Mouse (Mus musculus): ENCODE results near the gene Krt25.

The Krt25 gene

DNA sequence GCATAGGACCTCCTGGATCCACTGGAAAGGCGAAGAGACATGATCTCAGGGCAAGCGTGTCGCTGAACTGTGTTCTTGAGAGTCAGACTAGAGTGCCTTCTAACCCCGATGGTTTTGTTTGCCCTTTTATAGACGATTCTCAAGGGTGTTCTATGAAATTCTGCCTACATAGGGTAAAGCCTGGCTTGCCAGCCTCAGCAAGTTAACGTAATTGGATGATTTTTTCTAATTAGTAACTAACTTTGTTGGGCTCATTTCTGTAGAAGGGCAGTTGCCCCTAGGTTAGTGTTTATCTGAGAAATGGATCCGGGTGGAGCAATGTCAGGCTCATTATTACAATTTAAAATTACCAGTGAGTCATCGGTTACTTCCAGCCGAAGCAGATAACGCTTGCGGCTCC lies at the start of gene Krt25:
Gene Krt25 (minus strand): TSS at position 101 of the 400 bp plus-strand sequence.
- DNase-seq = no peak

DNA sequence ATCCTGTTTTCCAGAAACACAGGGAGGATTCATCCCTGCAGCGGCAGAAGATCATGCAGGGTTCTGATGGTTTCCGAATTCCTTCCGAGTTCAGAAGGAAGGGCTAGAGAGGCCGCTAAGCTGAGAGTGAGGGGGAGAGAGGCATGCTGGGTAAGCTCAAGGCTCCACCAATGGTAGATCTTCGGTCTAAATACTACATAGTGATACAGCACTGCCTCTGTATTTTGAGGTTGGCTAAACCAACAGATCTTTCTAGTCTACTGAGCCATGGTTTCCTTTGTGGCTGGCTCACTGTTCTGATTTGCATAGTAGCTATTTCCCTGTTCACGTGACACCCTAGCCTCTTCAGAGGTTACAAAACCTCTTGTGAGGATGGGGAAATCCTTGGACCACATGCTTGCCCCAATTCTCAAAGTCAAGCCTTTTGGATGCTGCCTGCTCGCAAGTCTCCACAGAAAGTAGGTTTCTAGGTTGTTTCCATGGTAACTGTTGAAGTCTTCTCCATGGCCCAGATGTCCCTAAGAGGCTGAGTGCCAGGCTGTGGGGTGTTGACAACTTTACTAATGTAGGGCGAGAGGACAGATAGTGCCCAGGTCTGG lies 47.2 kb upstream of the Krt25 start:
- DNase-seq = peak; percentile 61

DNA sequence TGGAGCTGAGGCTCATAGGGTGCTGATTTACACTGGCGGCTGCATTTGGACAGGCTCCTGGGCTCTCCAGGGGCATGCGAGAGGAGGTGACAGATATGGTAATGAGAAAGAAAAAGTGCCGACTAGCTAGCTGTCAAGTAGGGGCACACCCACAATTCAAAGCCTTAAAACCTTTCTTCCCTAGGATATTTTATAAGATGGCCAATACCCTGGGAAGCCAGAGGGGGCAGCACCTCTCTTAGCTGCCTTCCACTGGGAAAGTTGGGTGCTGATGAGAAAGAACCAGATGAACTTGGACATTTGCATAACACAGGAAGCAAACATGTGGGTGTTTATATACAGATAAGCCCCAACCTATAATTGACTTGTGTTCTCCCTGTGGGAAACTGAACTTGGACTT lies 46.5 kb upstream of the Krt25 start:
- DNase-seq = no peak

DNA sequence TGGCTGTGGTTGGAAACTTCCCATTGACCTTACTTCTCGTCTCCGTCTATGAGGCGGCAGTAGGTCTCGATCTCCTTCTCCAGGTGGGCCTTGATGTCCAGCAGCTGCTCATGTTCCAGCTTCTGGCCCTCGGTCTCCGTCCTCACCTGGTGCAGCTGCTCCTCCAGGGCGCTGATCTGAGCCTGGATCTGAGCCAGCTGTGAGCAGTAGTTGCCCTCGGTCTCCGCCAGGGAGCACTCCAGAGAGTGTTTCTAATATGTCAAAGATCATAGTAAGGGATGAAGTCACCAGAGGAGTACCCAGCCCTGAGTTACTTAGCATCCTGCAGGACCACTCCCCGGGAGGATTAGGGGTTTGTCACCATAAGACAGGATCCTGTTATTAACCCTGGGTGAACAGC lies 44.0 kb upstream of the Krt25 start:
- no peak for DNase-seq

DNA sequence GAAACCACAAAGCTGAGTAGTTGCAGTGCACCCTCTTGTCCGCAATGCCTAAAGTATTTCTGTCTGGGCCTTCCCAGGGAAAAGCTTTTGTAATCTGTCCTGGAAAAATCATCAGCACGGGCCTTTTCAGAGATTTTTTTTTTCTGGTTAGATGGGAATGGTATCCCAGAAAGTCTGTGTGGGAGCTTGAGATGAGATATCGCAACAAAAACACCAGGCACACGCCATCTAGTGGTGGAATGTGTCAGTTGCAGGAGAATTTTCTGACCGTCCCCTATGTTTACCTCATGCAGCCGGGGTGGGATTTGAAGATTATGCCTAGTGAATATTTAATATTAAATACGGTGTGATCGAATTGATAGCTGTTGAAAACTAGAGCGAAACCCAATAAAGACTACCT lies 41.7 kb upstream of the Krt25 start:
- DNase-seq = peak; percentile 44

DNA sequence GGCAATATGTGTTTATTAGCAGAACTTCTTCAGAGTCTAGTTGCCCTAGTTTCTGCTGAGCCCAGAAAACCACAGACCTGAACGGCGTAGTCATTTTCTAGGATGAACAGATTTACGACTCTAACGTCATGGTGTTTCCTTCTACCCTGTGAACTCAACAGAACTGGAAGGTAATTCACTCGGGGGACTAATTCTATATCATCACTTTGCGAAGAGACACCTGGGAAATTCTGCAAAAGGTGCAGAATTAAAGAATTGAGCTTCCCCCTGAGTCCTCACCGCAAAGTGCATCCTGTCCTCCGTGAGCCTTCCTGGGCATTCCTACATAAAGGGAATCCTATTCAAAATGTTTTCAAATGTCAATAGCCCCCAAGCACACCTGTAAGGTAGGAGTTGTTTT lies 38.7 kb upstream of the Krt25 start:
- no peak for DNase-seq

DNA sequence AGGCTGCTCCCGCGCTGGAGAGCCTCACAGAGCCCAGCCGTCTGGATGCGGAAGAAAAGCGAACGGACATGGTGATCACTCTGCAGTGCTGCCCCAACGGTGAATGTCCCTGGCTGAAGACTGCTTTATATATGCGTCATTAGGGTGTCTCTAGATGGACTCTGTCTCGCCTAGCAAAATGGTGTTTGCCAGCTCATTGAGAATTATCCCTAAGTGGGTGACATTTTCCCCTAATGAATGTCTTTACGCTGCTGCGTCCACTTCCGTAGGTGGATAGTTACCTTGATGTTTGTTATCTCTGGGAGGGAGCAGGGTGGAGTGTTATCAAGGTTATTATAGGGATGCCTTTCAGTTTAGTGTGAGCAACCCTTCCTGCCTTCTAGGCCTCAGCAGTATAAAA lies 28.3 kb upstream of the Krt25 start, which contains the start of gene Krt27:
Gene Krt27 (minus strand): TSS at position 101 of the 400 bp plus-strand sequence.
- DNase-seq = no peak

DNA sequence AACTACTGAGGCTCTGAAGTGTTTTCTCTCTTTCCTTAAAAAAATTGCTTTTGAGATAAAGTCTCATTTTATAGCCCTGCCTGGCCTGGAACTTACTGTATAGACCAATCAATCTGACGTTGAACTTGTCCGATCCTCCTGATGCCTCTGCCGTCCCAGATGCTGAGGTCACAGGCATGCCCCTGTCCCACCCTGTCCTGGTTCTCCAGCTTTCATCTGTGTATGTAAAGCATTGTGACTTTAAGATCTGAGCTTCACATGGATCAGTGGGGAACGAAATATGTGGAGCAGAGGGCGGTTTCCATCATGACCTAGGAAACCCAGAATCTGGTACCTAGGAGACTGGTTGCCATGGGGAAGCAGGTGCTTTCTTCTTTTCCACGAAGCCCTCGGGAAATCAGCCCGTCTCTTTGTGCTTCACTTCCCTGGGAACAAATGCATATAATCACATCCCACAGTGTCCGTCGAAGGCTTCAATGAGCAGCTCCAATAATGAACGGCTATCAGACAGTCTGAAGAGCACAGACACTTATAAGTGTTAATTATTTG lies 16.6 kb upstream of the Krt25 start:
- no peak for DNase-seq

DNA sequence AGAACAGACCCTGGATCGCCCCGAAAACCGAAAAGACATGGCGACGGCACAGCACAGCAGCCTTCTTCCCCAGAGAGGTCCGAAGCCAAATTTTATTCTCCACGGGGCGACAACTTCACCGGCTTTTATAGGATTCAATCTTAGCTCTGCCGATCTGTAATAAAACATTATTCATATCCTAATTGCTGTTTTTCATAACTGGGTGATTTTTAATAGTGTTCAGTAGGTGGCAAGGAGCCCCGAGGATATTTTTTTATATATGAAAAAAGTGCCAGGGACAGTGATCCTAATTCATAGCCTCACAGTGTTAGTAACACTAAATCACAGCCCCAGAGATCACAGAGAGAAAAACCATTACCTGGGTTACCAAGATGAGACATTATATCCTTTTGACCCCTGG lies 15.1 kb upstream of the Krt25 start, which contains the start of gene Krt26:
Gene Krt26 (minus strand): TSS at position 101 of the 400 bp plus-strand sequence.
- no peak for DNase-seq

DNA sequence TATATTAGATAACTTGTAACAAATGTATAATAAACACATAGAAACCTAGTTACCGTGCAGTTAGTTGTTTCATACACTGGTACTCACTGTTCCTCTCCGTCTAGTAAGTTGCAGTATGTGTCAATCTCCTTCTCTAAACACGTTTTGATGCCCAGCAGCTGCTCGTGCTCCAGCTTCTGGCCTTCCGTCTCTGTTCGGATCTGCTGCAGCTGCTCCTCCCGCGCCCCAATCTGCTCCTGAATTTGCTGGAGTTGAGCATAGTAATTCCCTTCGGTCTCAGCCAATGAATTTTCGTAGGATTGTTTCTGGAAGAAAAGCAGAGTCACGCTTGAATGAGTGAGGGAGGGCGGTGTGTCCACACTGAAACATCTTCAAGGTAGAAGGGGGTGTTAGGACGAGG lies 10.7 kb upstream of the Krt25 start:
- no peak for DNase-seq

DNA sequence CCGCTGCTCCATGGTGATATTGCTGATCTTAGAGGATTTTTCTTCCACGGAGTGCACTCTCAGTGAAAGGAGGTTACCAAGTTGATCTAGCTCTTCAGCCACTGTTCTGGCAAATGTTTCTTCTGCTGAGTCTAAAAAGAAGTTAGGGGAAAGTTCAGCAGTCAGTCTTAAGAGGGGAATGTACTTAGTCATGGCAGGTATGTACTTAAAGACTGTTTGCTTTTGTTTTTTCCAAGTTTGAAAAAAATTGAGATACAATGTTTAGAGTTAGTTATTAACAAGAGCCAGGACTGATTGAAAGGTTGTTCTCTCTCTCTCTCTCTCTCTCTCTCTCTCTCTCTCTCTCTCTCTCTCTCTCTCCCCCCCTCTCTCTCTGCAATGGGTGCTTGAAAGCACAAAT lies 6.9 kb upstream of the Krt25 start:
- DNase-seq = no peak

DNA sequence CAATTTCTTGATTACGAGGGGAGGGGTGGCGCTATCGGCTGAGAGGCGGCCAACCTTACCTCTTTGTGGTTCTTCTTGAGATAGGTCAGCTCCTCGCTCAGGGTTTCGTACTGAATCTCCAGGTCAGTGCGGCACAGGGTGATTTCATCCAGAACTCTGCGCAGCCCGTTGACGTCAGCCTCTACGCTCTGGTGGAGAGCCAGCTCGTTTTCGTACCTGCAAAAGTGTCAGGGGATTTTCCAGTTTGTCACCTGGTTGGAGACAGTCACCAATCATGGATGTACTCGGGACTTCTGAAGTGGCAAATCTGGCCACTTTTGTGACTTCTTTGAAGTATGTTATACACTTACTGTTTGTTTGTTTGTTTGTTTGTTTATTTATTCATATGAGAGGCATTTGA lies 1.7 kb downstream of the Krt25 start:
- DNase-seq = no peak

DNA sequence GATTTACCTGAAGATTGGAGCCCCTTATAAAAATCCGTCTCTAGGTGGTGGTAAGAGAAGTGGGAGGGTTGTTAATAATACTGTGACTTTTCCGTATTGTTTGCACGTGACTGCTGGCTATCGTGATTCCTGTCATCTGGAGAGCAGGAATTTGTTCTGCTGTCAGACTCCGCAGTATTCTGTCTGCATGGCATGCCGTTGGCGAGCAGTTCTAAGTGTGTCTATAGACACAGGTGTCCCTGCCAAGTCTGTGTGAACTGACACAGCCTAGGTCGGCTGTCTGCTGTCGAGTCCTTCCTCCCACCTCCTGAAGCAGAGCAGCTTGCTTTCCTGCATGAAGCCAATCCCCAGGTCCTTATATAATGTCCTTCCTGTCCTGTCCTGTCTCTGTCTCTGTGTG lies 3.6 kb downstream of the Krt25 start:
- no peak for DNase-seq

DNA sequence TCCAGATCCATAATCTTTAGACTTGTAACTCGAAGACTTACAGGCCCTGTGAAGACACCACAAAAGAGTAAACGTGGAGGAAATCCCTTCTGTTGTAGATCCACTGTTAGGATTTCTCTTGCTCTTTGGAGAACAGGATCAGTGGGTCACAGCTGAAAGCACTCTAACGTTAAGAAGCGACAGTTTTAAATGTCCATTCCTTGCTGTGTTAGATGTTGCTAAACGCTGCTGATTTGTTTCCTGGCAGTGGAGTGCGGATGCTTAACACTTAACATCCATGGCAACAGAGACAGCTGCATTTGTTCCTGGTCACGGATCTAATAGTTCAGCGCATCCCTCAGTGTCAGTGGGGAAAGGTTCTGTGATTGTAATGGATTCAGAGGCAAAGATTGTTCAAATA lies 6.2 kb downstream of the Krt25 start:
- no peak for DNase-seq

DNA sequence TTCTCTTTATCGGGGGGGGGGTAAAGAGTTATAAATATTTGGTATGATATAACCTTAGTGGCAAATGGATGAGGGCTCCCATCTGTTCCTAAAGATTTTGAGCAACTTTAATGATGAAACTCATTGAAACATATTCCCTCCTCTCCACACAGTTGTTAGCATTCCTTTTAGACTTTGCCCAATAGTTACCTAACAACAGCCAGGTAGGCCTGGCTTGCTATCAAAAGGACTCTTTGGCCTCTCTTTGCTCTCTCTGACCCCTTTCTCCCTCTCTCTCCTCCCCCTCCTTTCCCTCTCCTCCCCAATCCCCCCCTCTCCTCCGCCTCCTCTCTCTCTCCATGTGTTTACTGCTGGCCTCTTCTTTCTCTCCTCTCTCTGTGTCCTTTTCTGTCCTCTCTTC lies 8.2 kb downstream of the Krt25 start:
- DNase-seq = no peak

DNA sequence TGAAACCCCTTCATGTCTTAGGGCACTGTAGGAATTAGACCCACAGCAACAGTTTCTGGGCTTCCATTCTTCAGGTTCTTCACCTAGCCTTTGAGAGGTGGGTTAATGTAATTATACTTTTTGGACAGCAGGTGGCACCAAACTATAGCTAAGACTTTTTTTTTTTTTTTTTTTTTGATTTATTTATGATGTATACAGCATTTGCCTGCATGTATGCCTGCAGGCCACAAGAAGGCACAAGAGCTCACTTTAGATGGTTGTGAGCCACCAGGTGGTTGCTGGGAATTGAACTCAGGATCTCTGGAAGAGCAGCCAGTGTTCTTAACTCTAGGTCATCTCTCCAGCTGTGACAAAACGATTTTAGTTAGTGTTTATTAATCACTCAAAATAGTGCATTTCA lies 11.9 kb downstream of the Krt25 start:
- no peak for DNase-seq

DNA sequence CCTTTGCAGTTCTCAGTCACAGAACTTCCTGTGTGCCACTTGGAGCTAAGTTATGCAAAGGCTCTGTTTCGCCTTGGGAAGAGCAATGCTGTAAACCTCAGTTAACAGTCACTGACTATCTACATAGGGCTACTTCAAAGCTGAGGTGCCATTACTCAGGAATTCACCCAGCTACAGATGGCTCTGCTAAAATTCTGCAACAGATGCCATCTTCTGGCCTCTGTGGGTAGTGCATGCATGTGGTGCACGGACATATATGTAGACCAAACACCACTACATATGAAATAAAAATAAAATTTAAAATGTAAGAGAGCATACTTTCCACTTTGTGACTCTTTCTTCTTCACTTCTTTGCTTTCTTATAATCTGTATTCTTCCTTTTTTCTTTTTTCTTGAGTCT lies 15.2 kb downstream of the Krt25 start:
- peak; percentile 80 for DNase-seq

DNA sequence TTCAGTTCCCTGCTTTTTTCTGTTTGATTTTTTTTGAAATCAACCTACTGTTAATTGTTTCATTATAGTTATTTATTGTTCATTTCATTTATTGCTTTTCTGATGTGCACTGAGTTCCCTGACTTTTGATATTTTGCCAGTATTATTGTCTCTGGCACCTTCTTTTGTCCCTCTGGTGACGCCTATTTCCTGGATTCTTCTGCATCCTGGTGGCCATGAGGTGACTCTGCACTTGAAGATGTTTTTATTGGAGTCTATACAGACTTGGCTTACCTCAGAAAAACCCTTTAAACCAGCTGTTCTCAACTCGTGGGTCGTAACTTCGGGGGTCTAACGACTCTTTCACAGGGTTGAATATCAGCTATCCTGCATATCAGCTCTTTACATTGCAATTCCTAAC lies 27.7 kb downstream of the Krt25 start:
- no peak for DNase-seq

DNA sequence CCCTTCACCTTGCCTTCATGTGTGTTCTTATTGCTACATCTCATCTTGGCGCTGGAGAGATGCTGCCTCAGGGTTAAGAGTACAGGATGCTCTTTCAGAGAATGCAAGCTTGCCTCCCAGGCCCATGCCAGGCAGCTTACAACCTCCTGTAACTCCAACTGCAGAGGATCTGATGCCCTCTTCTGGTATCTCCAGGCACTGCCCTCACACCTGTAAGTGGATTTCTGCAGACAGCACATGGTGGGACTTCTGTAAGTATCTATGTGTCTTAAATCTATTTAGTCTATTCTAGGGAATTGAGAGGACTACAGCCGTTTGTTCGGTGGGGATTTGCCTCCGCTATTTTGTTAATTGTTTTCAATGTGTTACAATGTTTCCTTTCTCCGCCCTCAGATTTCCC lies 29.9 kb downstream of the Krt25 start:
- DNase-seq = peak; percentile 81

DNA sequence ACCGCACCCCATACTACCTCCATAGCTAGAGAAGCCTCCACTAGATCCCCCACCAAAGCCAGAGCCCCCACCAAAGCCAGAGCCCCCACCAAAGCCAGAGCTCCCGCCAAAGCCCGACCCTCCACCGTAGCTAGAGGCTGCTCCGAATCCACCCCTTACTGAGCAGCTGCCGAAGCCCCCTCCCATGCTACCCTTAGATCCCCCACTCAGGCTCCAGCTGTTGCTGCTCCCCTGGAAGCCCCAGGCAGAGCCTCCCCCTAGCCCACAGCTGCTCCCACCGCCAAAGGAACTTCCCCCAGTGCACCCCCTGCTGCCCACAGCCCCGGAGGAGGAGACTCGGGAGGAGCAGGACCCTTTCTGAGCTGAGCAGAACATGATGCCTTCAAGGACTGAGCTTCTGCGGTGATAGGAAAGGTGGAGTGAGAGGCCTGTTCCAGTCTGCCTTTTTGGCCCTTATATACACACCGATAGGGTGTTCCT lies 37.9 kb downstream of the Krt25 start, which contains the start of gene Krt24:
Gene Krt24 (minus strand): TSS at position 430 of the 480 bp plus-strand sequence.
- no peak for DNase-seq

DNA sequence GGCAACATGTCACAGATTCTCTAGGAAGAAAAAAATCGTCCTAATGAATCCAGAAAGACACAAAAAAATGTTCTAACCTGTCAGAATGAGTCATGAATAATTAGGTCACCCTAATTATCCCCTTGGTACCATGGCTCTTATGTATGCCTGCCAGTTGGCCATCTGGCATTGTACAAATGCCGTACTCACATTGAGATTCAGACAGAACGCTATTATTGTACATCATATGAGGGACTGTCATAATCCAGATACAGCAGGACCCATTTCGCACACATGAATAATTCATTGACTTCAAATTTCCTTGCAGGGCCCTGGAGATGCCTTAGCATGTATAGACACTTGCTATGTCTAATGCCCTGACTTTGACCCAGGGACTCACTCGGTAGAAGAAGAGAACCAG lies 38.7 kb downstream of the Krt25 start:
- DNase-seq = peak; percentile 91

DNA sequence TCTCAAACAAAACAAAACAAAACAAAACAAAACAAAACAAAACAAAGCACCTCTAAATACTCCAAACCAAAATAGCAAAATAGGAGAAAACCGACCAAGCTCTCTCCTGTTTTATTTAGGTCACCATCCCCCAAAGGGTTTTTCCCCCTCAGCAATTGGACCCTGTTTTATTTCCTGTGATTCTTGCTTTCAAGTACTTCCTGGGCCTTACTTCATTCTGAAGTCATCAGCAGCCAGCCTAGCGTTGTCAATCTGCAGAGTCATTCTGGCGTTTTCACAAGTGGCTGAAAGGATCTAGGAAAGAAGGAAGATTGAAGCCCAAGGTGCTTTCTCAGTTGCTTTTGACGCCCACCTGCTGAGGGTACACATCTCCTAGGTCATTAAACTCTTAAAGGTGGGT lies 39.4 kb downstream of the Krt25 start:
- no peak for DNase-seq

DNA sequence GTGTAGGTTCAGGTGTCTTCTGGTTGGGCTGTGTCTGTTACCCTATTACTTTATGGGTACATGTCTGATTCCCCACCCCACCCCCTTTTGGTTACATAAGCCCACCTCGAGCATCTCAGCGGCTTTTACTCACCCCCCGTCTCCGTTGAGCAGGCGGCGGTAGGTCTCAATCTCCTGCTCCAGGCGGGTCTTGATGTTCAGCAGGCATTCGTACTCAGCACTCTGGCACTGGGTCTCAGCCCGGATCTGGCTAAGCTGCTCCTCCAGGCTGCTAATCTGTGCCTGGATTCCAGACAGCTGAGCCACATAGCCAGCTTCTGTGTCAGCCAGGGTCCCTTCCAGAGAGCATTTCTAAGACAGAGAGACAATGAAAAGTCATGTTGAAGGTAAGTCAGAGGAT lies 41.6 kb downstream of the Krt25 start:
- DNase-seq = peak; percentile 58

DNA sequence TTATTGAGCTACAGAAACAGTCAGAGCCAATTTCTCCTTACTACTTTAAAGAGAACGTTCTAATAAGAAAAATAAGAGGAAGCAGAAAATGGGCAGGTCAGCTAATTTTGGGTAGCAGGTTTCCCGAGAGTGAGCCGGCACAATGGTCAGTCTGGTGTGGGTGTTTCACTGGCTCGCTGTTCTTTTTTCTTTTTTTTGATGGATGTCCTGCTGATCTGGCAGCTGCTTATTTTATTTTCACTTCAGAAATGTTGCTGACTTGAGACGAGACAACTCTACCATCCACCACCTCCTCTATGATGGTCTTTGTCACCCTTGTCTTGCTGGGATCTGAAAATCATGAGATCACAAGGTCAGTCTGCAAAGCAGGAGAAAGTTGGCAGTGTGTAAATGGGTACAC lies 42.8 kb downstream of the Krt25 start:
- peak; percentile 72 for DNase-seq

DNA sequence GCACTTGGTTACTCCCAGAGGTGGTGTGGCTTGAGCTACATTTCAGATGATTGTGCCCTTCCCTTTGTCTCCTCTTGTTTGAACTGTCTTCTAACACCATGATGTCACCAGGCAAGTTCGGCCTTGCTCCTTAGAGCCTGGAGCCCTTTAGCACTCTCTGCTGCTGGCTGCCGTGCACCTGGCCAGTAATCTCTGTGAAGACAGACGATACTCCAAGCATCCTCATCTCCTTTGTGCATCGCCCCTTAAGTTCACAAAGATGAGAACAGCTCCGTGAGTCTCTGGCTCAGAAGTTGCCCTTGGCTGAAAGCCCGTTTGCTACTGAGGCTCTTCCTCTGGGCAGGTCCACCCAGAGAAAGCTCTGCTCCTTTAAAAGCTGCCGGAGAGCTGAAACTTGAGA lies 46.0 kb downstream of the Krt25 start:
- no peak for DNase-seq

All from cerebellum, adult 9-10 months (tissue).